Mouse (Mus musculus) left cerebral cortex, postnatal 10 days (tissue): ENCODE measurements around the gene Foxp1. TPM values are rescaled to one million over a fixed set of nuclear protein-coding genes. Genes with fewer than 3 reads are reported as not detected.

Experiments used
- DNase-seq, 2 experiments: peaks; one replicate each; pipeline ENCODE4 v3.0.0; 2021 to 2022; ENCODE audit warnings: low spot score in 2 of 2, mixed read lengths in 1 of 2; ENCODE audit errors: extremely low spot score in 1 of 2
- intact Hi-C: fragments of 180-260 bp; cut with DNase I; formaldehyde crosslinking; loops from one replicate; pipeline ENCODE4 v1.15.1; 2025
- total RNA-seq, 2 experiments: library from RNA; stranded (reverse); gene quantifications; 2 replicates each; pipeline ENCODE4 v1.2.3; 2021

Gene Foxp1
- total RNA-seq, 2 experiments from 2014 or later: 157 to 161 TPM

GRCm38 (mm10) chr6:99084956-99085355 lies 437.6 kb downstream of the Foxp1 start:
- intact Hi-C loops: no loop called here
- DNase-seq: no peak

- no peak for DNase-seq
- intact Hi-C loops: no loop called here
Measured at GRCm38 (mm10) chr6:99081259-99081658, 441.3 kb downstream of the Foxp1 start.

GRCm38 (mm10) chr6:99079041-99079835 lies 443.3 kb downstream of the Foxp1 start:
- intact Hi-C loops: no loop called here
- DNase-seq: peak; percentile 55 to 57

GRCm38 (mm10) chr6:99078089-99078488 lies 444.4 kb downstream of the Foxp1 start:
- intact Hi-C loops: no loop called here

GRCm38 (mm10) chr6:99073303-99074271 lies 448.9 kb downstream of the Foxp1 start:
- intact Hi-C loops: no loop called here
- no peak for DNase-seq

More at GRCm38 (mm10) chr6:99078089-99078488, 444.4 kb downstream of the Foxp1 start:
- DNase-seq: no peak

- DNase-seq: no peak
- intact Hi-C loops: no loop called here
Measured at GRCm38 (mm10) chr6:99070710-99071109, 451.8 kb downstream of the Foxp1 start.

GRCm38 (mm10) chr6:99069726-99070125 lies 452.8 kb downstream of the Foxp1 start:
- intact Hi-C loops: no loop called here
- DNase-seq: no peak

- DNase-seq: peak in 1 of 2 experiments; percentile 61
- intact Hi-C loops: no loop called here
Measured at GRCm38 (mm10) chr6:99065569-99066353, 456.8 kb downstream of the Foxp1 start.

- intact Hi-C loops: no loop called here
Measured at GRCm38 (mm10) chr6:99063982-99064484, 458.5 kb downstream of the Foxp1 start.

GRCm38 (mm10) chr6:99062931-99063330 lies 459.6 kb downstream of the Foxp1 start:
- intact Hi-C loops: no loop called here
- no peak for DNase-seq

More at GRCm38 (mm10) chr6:99063982-99064484, 458.5 kb downstream of the Foxp1 start:
- no peak for DNase-seq

GRCm38 (mm10) chr6:99058688-99059087 lies 463.8 kb downstream of the Foxp1 start:
- no peak for DNase-seq
- intact Hi-C loops: no loop called here

- no peak for DNase-seq
- intact Hi-C loops: no loop called here
Measured at GRCm38 (mm10) chr6:99057113-99057553, 465.4 kb downstream of the Foxp1 start.

- intact Hi-C loops: no loop called here
Measured at GRCm38 (mm10) chr6:99056379-99056778, 466.1 kb downstream of the Foxp1 start.

GRCm38 (mm10) chr6:99053998-99054397 lies 468.5 kb downstream of the Foxp1 start:
- DNase-seq: no peak
- intact Hi-C loops: no loop called here

More at GRCm38 (mm10) chr6:99056379-99056778, 466.1 kb downstream of the Foxp1 start:
- DNase-seq: no peak

- intact Hi-C loops: no loop called here
- DNase-seq: no peak
Measured at GRCm38 (mm10) chr6:99053111-99053510, 469.4 kb downstream of the Foxp1 start.

GRCm38 (mm10) chr6:99051724-99052123 lies 470.8 kb downstream of the Foxp1 start:
- DNase-seq: no peak
- intact Hi-C loops: no loop called here

- intact Hi-C loops: no loop called here
- no peak for DNase-seq
Measured at GRCm38 (mm10) chr6:99050288-99051006, 472.1 kb downstream of the Foxp1 start.

GRCm38 (mm10) chr6:99047322-99047721 lies 475.2 kb downstream of the Foxp1 start:
- DNase-seq: no peak
- intact Hi-C loops: no loop called here
